Mouse (Mus musculus): ENCODE measurements around the gene Tacr2. TPM values are rescaled to one million over a fixed set of nuclear protein-coding genes. Genes with fewer than 3 reads are reported as not detected.

Tacr2 gene
- polyA plus RNA-seq, 1 experiment: 0.76 TPM

- H3K4me3 ChIP-seq (replicated peaks; ENCODE audit: extremely low read depth, low read depth, low read length): no peak overlapping the region
- TF ChIP-seq POLR2A (IDR thresholded peaks at IDR 0.05; ENCODE audit: borderline replicate concordance, extremely low read depth, low read depth, low read length) (no peak), CTCF (IDR thresholded peaks at IDR 0.05; ENCODE audit: insufficient read depth, low read length) (no peak)
- peaks cover 17% of the 10 kb centered on the region for H3K4me1 ChIP-seq (ENCODE audit: control insufficient read depth, insufficient read depth, low read length)
- no peak for DNase-seq
- 33% methylated on average over 7 of the region's 7 CpGs for WGBS
Measured at GRCm38 (mm10) chr10:62218789-62219172, 33.5 kb upstream of the Tacr2 start.

- TF ChIP-seq POLR2A (IDR thresholded peaks at IDR 0.05; ENCODE audit: borderline replicate concordance, extremely low read depth, low read depth, low read length): no peak
- no peak for TF ChIP-seq CTCF (IDR thresholded peaks at IDR 0.05; ENCODE audit: insufficient read depth, low read length)
- H3K4me1 ChIP-seq (ENCODE audit: control insufficient read depth, insufficient read depth, low read length): peaks cover 20% of the 10 kb centered on the region
- WGBS: 70% methylated on average over 8 of the region's 8 CpGs
Measured at GRCm38 (mm10) chr10:62220732-62221514, 31.3 kb upstream of the Tacr2 start.

GRCm38 (mm10) chr10:62221647-62222046 is 30.6 kb upstream of the Tacr2 start:
- DNase-seq: no peak
- Histone ChIP-seq H3K4me1 (ENCODE audit: control insufficient read depth, insufficient read depth, low read length) (peaks cover 20% of the 10 kb centered on the region), H3K4me3 (replicated peaks; ENCODE audit: extremely low read depth, low read depth, low read length) (no peak overlapping the region)
- WGBS: 41% methylated on average over 2 of the region's 2 CpGs
- no peak for TF ChIP-seq POLR2A (IDR thresholded peaks at IDR 0.05; ENCODE audit: borderline replicate concordance, extremely low read depth, low read depth, low read length)
- TF ChIP-seq CTCF (IDR thresholded peaks at IDR 0.05; ENCODE audit: insufficient read depth, low read length): no peak

More at GRCm38 (mm10) chr10:62220732-62221514, 31.3 kb upstream of the Tacr2 start:
- no peak overlapping the region for H3K4me3 ChIP-seq (replicated peaks; ENCODE audit: extremely low read depth, low read depth, low read length)
- DNase-seq: no peak

GRCm38 (mm10) chr10:62222777-62223176 is 29.5 kb upstream of the Tacr2 start:
- Histone ChIP-seq H3K4me3 (replicated peaks; ENCODE audit: extremely low read depth, low read depth, low read length) (no peak overlapping the region), H3K4me1 (ENCODE audit: control insufficient read depth, insufficient read depth, low read length) (peaks cover 20% of the 10 kb centered on the region)
- peak; percentile 51 for DNase-seq
- no peak for TF ChIP-seq CTCF (IDR thresholded peaks at IDR 0.05; ENCODE audit: insufficient read depth, low read length)
- no peak for TF ChIP-seq POLR2A (IDR thresholded peaks at IDR 0.05; ENCODE audit: borderline replicate concordance, extremely low read depth, low read depth, low read length)
- 61% methylated on average over 17 of the region's 17 CpGs for WGBS

GRCm38 (mm10) chr10:62224231-62224630 is 28.0 kb upstream of the Tacr2 start:
- WGBS: 43% methylated on average over 6 of the region's 6 CpGs
- DNase-seq: no peak
- H3K4me3 ChIP-seq (replicated peaks; ENCODE audit: extremely low read depth, low read depth, low read length): no peak overlapping the region
- H3K4me1 ChIP-seq (ENCODE audit: control insufficient read depth, insufficient read depth, low read length): peaks cover 8% of the 10 kb centered on the region
- TF ChIP-seq CTCF (IDR thresholded peaks at IDR 0.05; ENCODE audit: insufficient read depth, low read length): no peak
- no peak for TF ChIP-seq POLR2A (IDR thresholded peaks at IDR 0.05; ENCODE audit: borderline replicate concordance, extremely low read depth, low read depth, low read length)

- Histone ChIP-seq H3K4me3 (replicated peaks; ENCODE audit: extremely low read depth, low read depth, low read length) (no peak overlapping the region), H3K4me1 (ENCODE audit: control insufficient read depth, insufficient read depth, low read length) (peaks cover 11% of the 10 kb centered on the region)
- no peak for DNase-seq
- TF ChIP-seq CTCF (IDR thresholded peaks at IDR 0.05; ENCODE audit: insufficient read depth, low read length): no peak
- TF ChIP-seq POLR2A (IDR thresholded peaks at IDR 0.05; ENCODE audit: borderline replicate concordance, extremely low read depth, low read depth, low read length): no peak
- WGBS: 70% methylated on average over 7 of the region's 7 CpGs
Measured at GRCm38 (mm10) chr10:62225839-62226238, 26.4 kb upstream of the Tacr2 start.

GRCm38 (mm10) chr10:62228126-62228525 is 24.1 kb upstream of the Tacr2 start:
- Histone ChIP-seq H3K4me1 (ENCODE audit: control insufficient read depth, insufficient read depth, low read length) (peaks cover 6% of the 10 kb centered on the region), H3K4me3 (replicated peaks; ENCODE audit: extremely low read depth, low read depth, low read length) (no peak overlapping the region)
- no peak for TF ChIP-seq CTCF (IDR thresholded peaks at IDR 0.05; ENCODE audit: insufficient read depth, low read length)
- no peak for TF ChIP-seq POLR2A (IDR thresholded peaks at IDR 0.05; ENCODE audit: borderline replicate concordance, extremely low read depth, low read depth, low read length)
- no peak for DNase-seq
- 39% methylated on average over 6 of the region's 6 CpGs for WGBS

GRCm38 (mm10) chr10:62230708-62231394 is 21.4 kb upstream of the Tacr2 start, which contains the start of gene Tspan15:
Tspan15 (minus strand) TSS chr10:62231251.
- peak; percentile 94 for DNase-seq
- TF ChIP-seq POLR2A (IDR thresholded peaks at IDR 0.05; ENCODE audit: borderline replicate concordance, extremely low read depth, low read depth, low read length): peak; percentile 53; the same call in 1 of the 2 replicates
- no peak for TF ChIP-seq CTCF (IDR thresholded peaks at IDR 0.05; ENCODE audit: insufficient read depth, low read length)
- H3K4me1 ChIP-seq (ENCODE audit: control insufficient read depth, insufficient read depth, low read length): peaks cover 3% of the 10 kb centered on the region
- 1% methylated on average over 59 of the region's 59 CpGs for WGBS
- H3K4me3 ChIP-seq (replicated peaks; ENCODE audit: extremely low read depth, low read depth, low read length): peak within 1 kb of the TSS; percentile 77

- 4% methylated on average over 13 of the region's 13 CpGs for WGBS
- no peak for DNase-seq
- Histone ChIP-seq H3K4me1 (ENCODE audit: control insufficient read depth, insufficient read depth, low read length) (peaks cover 3% of the 10 kb centered on the region), H3K4me3 (replicated peaks; ENCODE audit: extremely low read depth, low read depth, low read length) (peak overlapping the region; percentile 64)
- TF ChIP-seq POLR2A (IDR thresholded peaks at IDR 0.05; ENCODE audit: borderline replicate concordance, extremely low read depth, low read depth, low read length) (no peak), CTCF (IDR thresholded peaks at IDR 0.05; ENCODE audit: insufficient read depth, low read length) (no peak)
Measured at GRCm38 (mm10) chr10:62231395-62231732, 20.9 kb upstream of the Tacr2 start.

Measured in lung, adult 2 months (tissue).